Mouse (Mus musculus) MEL (cell line): Measurements from ENCODE around the gene Creb3l1.
A peak's percentile ranks its signal among the peaks of the same experiment; 100 is the strongest.

ENCODE experiments used
- CHD1 ChIP-seq: IDR thresholded peaks from 2 replicates; pipeline ENCODE4 v1.6.1; 2012; ENCODE audit warnings: low read depth, mild to moderate bottlenecking, inconsistent platforms, low read length, improper control_type of control experiment
- CTCF ChIP-seq, 3 experiments: IDR thresholded peaks in 2 of 3; conservative IDR thresholded peaks in 1 of 3; 2 replicates each; pipeline ENCODE4 v1.5.1; 2011 to 2012; ENCODE audit warnings: low read length in 3 of 3, low read depth in 2 of 3, mild to moderate bottlenecking in 2 of 3, improper control_type of control experiment in 1 of 3, inconsistent platforms in 1 of 3, mixed read lengths in 1 of 3, moderate library complexity in 1 of 3; ENCODE audit not compliant: control insufficient read depth in 1 of 3, insufficient read depth in 1 of 3, poor library complexity in 1 of 3, severe bottlenecking in 1 of 3
- E2F4 ChIP-seq: IDR thresholded peaks from 2 replicates; pipeline ENCODE4 v1.6.1; 2011; ENCODE audit warnings: low read depth, low read length, improper control_type of control experiment, borderline replicate concordance
- ETS1 ChIP-seq: IDR thresholded peaks from 2 replicates; pipeline ENCODE4 v1.6.1; 2012; ENCODE audit warnings: low read depth, mild to moderate bottlenecking, inconsistent platforms, low read length, improper control_type of control experiment, moderate library complexity
- GABPA ChIP-seq: IDR thresholded peaks from 2 replicates; pipeline ENCODE4 v1.6.1; 2012; ENCODE audit warnings: low read depth, mild to moderate bottlenecking, inconsistent platforms, low read length, improper control_type of control experiment, moderate library complexity
- MAX ChIP-seq: IDR thresholded peaks from 2 replicates; pipeline ENCODE4 v1.6.1; 2011; ENCODE audit warnings: low read length, improper control_type of control experiment
- MYB ChIP-seq: IDR thresholded peaks from 2 replicates; pipeline ENCODE4 v1.6.1; 2011; ENCODE audit warnings: mild to moderate bottlenecking, low read depth, low read length, improper control_type of control experiment
- POLR2A ChIP-seq, 2 experiments: IDR thresholded peaks; 2 replicates each; pipeline ENCODE4 v1.6.1; 2011 to 2012; ENCODE audit warnings: low read length in 2 of 2, mild to moderate bottlenecking in 2 of 2, control low read depth in 1 of 2, improper control_type of control experiment in 1 of 2, low read depth in 1 of 2, moderate library complexity in 1 of 2; ENCODE audit not compliant: control insufficient read depth in 1 of 2, insufficient read depth in 1 of 2, poor library complexity in 1 of 2
- POLR2AphosphoS2 ChIP-seq: IDR thresholded peaks from 2 replicates; pipeline ENCODE4 v1.6.1; 2011; ENCODE audit warnings: low read length, improper control_type of control experiment
- POLR2AphosphoS5 ChIP-seq: IDR thresholded peaks from 2 replicates; pipeline ENCODE4 v1.6.1; 2012; ENCODE audit warnings: low read depth, borderline replicate concordance, mild to moderate bottlenecking, inconsistent platforms, low read length, moderate library complexity, mixed read lengths
- TAL1 ChIP-seq: IDR thresholded peaks from 2 replicates; pipeline ENCODE4 v1.6.1; 2012; ENCODE audit warnings: mild to moderate bottlenecking, inconsistent platforms, low read length, moderate library complexity, mixed read lengths
- TCF12 ChIP-seq: IDR thresholded peaks from 2 replicates; pipeline ENCODE4 v1.6.1; 2014; ENCODE audit warnings: low read depth, mild to moderate bottlenecking, inconsistent platforms, low read length, improper control_type of control experiment, moderate library complexity
- ZC3H11A ChIP-seq: IDR thresholded peaks from 2 replicates; pipeline ENCODE4 v1.6.1; 2012; ENCODE audit warnings: low read depth, mild to moderate bottlenecking, inconsistent platforms, low read length, improper control_type of control experiment
- ZKSCAN1 ChIP-seq: IDR thresholded peaks from 2 replicates; pipeline ENCODE4 v1.6.1; 2012; ENCODE audit warnings: low read depth, mild to moderate bottlenecking, inconsistent platforms, low read length, improper control_type of control experiment, moderate library complexity

GRCm38 (mm10) chr2:92023362-92024273 is 684 bp downstream of the Creb3l1 start:
- no peak for TF ChIP-seq TAL1
- TF ChIP-seq MYB = no peak
- peak in 2 of 3 experiments; percentile 47 to 57; a peak in 4 of 6 replicates for TF ChIP-seq CTCF (IDR thresholded peaks at IDR 0.05 in 2 of 3, conservative IDR thresholded peaks at IDR 0.05 in 1 of 3; ENCODE audit: control insufficient read depth in 1 of 3, insufficient read depth in 1 of 3, low read depth in 2 of 3, low read length in 3 of 3, poor library complexity in 1 of 3, severe bottlenecking in 1 of 3)
- TF ChIP-seq POLR2AphosphoS2 = no peak
- TF ChIP-seq MAX = no peak
- TF ChIP-seq ZKSCAN1 = no peak
- no peak for TF ChIP-seq POLR2A (IDR thresholded peaks at IDR 0.05; ENCODE audit: control insufficient read depth in 1 of 2, insufficient read depth in 1 of 2, low read depth in 1 of 2, low read length in 2 of 2, poor library complexity in 1 of 2)
- TF ChIP-seq POLR2AphosphoS5 = no peak
- TF ChIP-seq E2F4 = no peak
- TF ChIP-seq GABPA = no peak
- TF ChIP-seq CHD1 = no peak
- no peak for TF ChIP-seq ZC3H11A
- no peak for TF ChIP-seq ETS1
- no peak for TF ChIP-seq TCF12
